Mouse (Mus musculus) kidney, adult 2 months (tissue): ENCODE measurements at regions not wholly inside any gene's neighbourhood (a gene's known extent, or its start where the extent isn't known, plus 50 kb on each side); places are given as distances from the start of the nearest gene placed in this dataset.

Experiments used
- CTCF ChIP-seq: fragments of 200-500 bp; conservative IDR thresholded peaks from 2 replicates; pipeline ENCODE4 v1.5.1; 2011; ENCODE audit warnings: low read depth, mild to moderate bottlenecking, control low read depth, low read length, moderate library complexity, mixed read lengths; ENCODE audit not compliant: insufficient read depth, insufficient read length
- POLR2A ChIP-seq: fragments of 200-500 bp; IDR thresholded peaks from one replicate; pipeline ENCODE4 v1.6.1; 2011; ENCODE audit warnings: low read depth, low read length, control low read depth

GRCm38 (mm10) chr2:160048286-160048685 lies 285.7 kb downstream of the Gm826 start:
- no peak for TF ChIP-seq CTCF
- no peak for TF ChIP-seq POLR2A
